8 mouse cellular contexts compared by ENCODE assay signal in genomic region chr8:106932376-106933065, GRCm38 (mm10). TPM values are rescaled to one million over a fixed set of nuclear protein-coding genes. Genes with fewer than 3 reads are reported as not detected.
DNase-seq lines count a peak whose midpoint lies in the region; ATAC-seq lines count a peak whose summit lies in the region.

No protein-coding gene starts in this region.

- H3K4me3 ChIP-seq in heart, embryonic 15.5 days, result peak overlapping the region; percentile 28
- peak overlapping the region; percentile 19 for H3K4me3 ChIP-seq in midbrain, embryonic 13.5 days (replicated peaks)

- no peaks in the 10 kb centered on the region for H3K9me3 ChIP-seq in heart, embryonic 15.5 days (replicated peaks)
- H3K9me3 ChIP-seq in midbrain, embryonic 13.5 days, result no peaks in the 10 kb centered on the region; the same call in 1 of the 2 replicates

- peak overlapping the region; percentile 26 for H3K27ac ChIP-seq in heart, embryonic 15.5 days
- H3K27ac ChIP-seq in midbrain, embryonic 13.5 days, result no peak overlapping the region

- no peak for ATAC-seq in heart, embryonic 15.5 days (replicated peaks; ENCODE audit: insufficient number of reproducible peaks, insufficient read depth, low FRiP score, low read depth)
- ATAC-seq in midbrain, embryonic 13.5 days, result no peak
- ATAC-seq in activated CD4-positive, CD25-positive, alpha-beta regulatory T cell, adult 4 months, result no peak

- H3K27me3 ChIP-seq in heart, embryonic 15.5 days, result no peaks in the 10 kb centered on the region
- peaks cover 21% of the 10 kb centered on the region for H3K27me3 ChIP-seq in midbrain, embryonic 13.5 days

- H3K4me1 ChIP-seq in heart, embryonic 15.5 days (replicated peaks), result peaks cover 18% of the 10 kb centered on the region
- peaks cover 22% of the 10 kb centered on the region for H3K4me1 ChIP-seq in midbrain, embryonic 13.5 days (replicated peaks)

- H3K36me3 ChIP-seq in heart, embryonic 15.5 days, result no peaks in the 10 kb centered on the region
- H3K36me3 ChIP-seq in midbrain, embryonic 13.5 days, result no peaks in the 10 kb centered on the region

- DNase-seq in ovary, postnatal 36 days (ENCODE audit: low spot score), result peak; percentile 36
- DNase-seq in ovary, postnatal 10 days (ENCODE audit: low spot score), result no peak
- DNase-seq in embryo, embryonic 11 days, result peak; percentile 50
- peak; percentile 76 for DNase-seq in kidney, postnatal 14 days
- DNase-seq in spleen, adult 18-20 months, result no peak

- H3K4me2 ChIP-seq in heart, embryonic 15.5 days, result peak overlapping the region; percentile 61
- peak overlapping the region; percentile 42 for H3K4me2 ChIP-seq in midbrain, embryonic 13.5 days (replicated peaks)

- 12% methylated on average over 22 of the region's 22 CpGs for WGBS in heart, embryonic 15.5 days
- WGBS in midbrain, embryonic 13.5 days, result 10% methylated on average over 22 of the region's 22 CpGs

- H3K9ac ChIP-seq in heart, embryonic 15.5 days, result peak overlapping the region; percentile 38; the same call in 1 of the 2 replicates
- H3K9ac ChIP-seq in midbrain, embryonic 13.5 days (replicated peaks), result 0 out of 2 replicates have a peak overlapping the region, but pooled peaks have one; percentile 15

RNA-seq across cellular contexts. Expression of gene Sntb2, which starts 3.0 kb away (rescaled TPM):
- 12.6 and 15.8 TPM in 2 replicates for polyA plus RNA-seq in heart, embryonic 15.5 days (2015; fragmentation: Nextera tagmentation; extraction: Ambion mirVana)
- polyA plus RNA-seq in midbrain, embryonic 13.5 days (2015; fragmentation: Nextera tagmentation; extraction: Ambion mirVana), result 5.4 and 6.7 TPM in 2 replicates
- 1 to 10 TPM; 3.1 to 6.1 TPM for polyA plus RNA-seq in activated CD4-positive, CD25-positive, alpha-beta regulatory T cell, adult 4 months (2017; shearing (Covaris generic))

RNA-seq across cellular contexts. Expression of gene Utp4, which starts 39.1 kb away (rescaled TPM):
- 36.4 and 43.1 TPM in 2 replicates for polyA plus RNA-seq in heart, embryonic 15.5 days (2015; fragmentation: Nextera tagmentation; extraction: Ambion mirVana)
- polyA plus RNA-seq in midbrain, embryonic 13.5 days (2015; fragmentation: Nextera tagmentation; extraction: Ambion mirVana), result 44.9 and 48.1 TPM in 2 replicates
- polyA plus RNA-seq in activated CD4-positive, CD25-positive, alpha-beta regulatory T cell, adult 4 months (2017; shearing (Covaris generic)), result 10 to 100 TPM; 40.0 to 54.3 TPM

Comparison
In these comparisons a context has a peak if more than half of its experiments do, and no peak if none do; other contexts are left out.
1. DNase-seq: peak in ovary, postnatal 36 days (single experiment), embryo, embryonic 11 days (single experiment) and kidney, postnatal 14 days (single experiment); none in ovary, postnatal 10 days (single experiment) and spleen, adult 18-20 months (0 of 2).